Mouse (Mus musculus): ENCODE data around the gene Tbc1d14. TPM values are rescaled to one million over a fixed set of nuclear protein-coding genes. Genes with fewer than 3 reads are reported as not detected.

Gene Tbc1d14
- polyA plus RNA-seq, 1 experiment from 2014 or later, result 36.6 TPM

DNA sequence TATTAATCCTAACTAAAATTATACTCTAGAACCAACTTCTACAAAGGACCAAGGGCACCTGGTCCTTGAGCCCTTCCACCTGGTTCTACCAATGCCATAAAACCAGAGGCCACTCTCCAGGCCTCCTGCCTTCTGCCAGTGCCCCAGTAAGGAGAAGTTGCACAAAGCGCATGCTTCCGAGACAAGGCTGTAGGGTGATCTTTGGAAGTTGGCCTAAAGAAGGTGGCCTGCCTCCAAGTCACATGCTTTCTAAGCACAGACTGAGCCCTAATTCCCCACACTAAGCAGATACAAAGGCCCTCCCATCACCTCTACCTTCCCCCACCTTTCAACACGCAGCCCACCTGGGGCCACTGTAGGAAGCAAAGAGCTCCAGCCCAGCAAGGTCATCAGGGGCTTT lies 17.8 kb downstream of the Tbc1d14 start:
- Histone ChIP-seq H3K4me3 (ENCODE audit: low read depth, low read length) (no peak overlapping the region), H3K9me3 (ENCODE audit: control insufficient read depth, low read length) (no peaks in the 10 kb centered on the region), H3K4me1 (replicated peaks; ENCODE audit: control insufficient read depth, insufficient read depth, low read length) (peaks cover 10% of the 10 kb centered on the region), H3K36me3 (ENCODE audit: control insufficient read depth, insufficient read depth, low read length) (peaks cover 9% of the 10 kb centered on the region; the same call in 1 of the 2 replicates), H3K4me2 (ENCODE audit: low read length) (no peak overlapping the region), H3K9ac (ENCODE audit: low read length) (no peak overlapping the region), H3K27me3 (replicated peaks; ENCODE audit: control insufficient read depth, insufficient read depth, low read length) (no peaks in the 10 kb centered on the region), H3K27ac (ENCODE audit: low read depth) (no peak overlapping the region)
- DNase-seq (ENCODE audit: low spot score), result no peak
- 86% methylated on average over 3 of the region's 3 CpGs for WGBS
- ATAC-seq (replicated peaks; ENCODE audit: low FRiP score, low TSS enrichment, low read depth), result no peak

DNA sequence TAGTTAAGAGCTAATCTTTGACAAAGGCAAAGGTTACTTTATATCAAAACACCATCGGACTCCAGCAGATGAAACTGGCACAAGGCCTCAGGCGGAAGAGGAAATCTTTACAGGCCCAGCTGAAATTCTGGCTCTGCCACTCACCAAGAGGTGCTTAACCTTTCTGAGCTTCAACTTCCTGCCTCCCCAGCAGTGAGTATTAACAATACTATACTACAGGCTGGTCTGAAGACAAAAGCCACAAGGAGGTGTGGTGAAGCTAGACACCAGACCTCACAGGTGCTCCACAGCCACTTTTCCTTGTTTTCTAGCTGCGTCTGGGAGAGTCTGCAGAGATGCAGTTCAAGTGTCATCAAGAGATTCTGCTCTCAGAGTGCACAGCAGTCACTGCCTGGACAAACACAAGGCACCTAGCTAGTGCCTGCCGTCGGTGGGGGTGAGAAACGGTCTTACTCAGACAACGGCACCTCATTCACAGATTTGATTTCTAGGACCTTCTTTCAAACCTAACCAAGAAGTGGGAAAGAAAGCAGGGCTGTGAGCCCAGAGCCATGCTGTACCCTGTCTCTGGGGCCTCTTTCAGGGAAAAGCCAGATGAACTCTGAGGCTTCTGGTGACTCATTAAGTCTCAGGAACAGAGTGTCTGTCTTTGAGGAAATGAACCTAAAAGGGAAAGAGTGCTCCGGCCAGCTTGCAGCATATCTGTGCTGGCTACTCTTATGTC lies 18.8 kb downstream of the Tbc1d14 start:
- Histone ChIP-seq H3K4me3 (ENCODE audit: low read depth, low read length) (no peak overlapping the region), H3K4me1 (replicated peaks; ENCODE audit: control insufficient read depth, insufficient read depth, low read length) (peaks cover 10% of the 10 kb centered on the region), H3K36me3 (ENCODE audit: control insufficient read depth, insufficient read depth, low read length) (peaks cover 9% of the 10 kb centered on the region; the same call in 1 of the 2 replicates), H3K4me2 (ENCODE audit: low read length) (no peak overlapping the region), H3K9ac (ENCODE audit: low read length) (no peak overlapping the region), H3K27ac (ENCODE audit: low read depth) (peak overlapping the region; percentile 24), H3K9me3 (ENCODE audit: control insufficient read depth, low read length) (no peaks in the 10 kb centered on the region), H3K27me3 (replicated peaks; ENCODE audit: control insufficient read depth, insufficient read depth, low read length) (no peaks in the 10 kb centered on the region)
- no peak for DNase-seq (ENCODE audit: low spot score)
- WGBS, result 35% methylated on average over 8 of the region's 8 CpGs
- ATAC-seq (replicated peaks; ENCODE audit: low FRiP score, low TSS enrichment, low read depth), result 0 out of 2 replicates have a peak, but pooled peaks have one; percentile 21

- no peaks in the 10 kb centered on the region for H3K27me3 ChIP-seq (replicated peaks; ENCODE audit: control insufficient read depth, insufficient read depth, low read length)
- H3K9me3 ChIP-seq (ENCODE audit: control insufficient read depth, low read length), result no peaks in the 10 kb centered on the region
- DNase-seq (ENCODE audit: low spot score) (no peak), ATAC-seq (replicated peaks; ENCODE audit: low FRiP score, low TSS enrichment, low read depth) (no peak)
- H3K27ac ChIP-seq (ENCODE audit: low read depth), result no peak overlapping the region
- no peak overlapping the region for H3K9ac ChIP-seq (ENCODE audit: low read length)
- WGBS, result 68% methylated on average over 3 of the region's 3 CpGs
- no peak overlapping the region for H3K4me2 ChIP-seq (ENCODE audit: low read length)
- H3K4me3 ChIP-seq (ENCODE audit: low read depth, low read length), result no peak overlapping the region
- peaks cover 9% of the 10 kb centered on the region; the same call in 1 of the 2 replicates for H3K36me3 ChIP-seq (ENCODE audit: control insufficient read depth, insufficient read depth, low read length)
- H3K4me1 ChIP-seq (replicated peaks; ENCODE audit: control insufficient read depth, insufficient read depth, low read length), result peaks cover 10% of the 10 kb centered on the region
These were observed 19.7 kb downstream of the Tbc1d14 start for GRCm38 (mm10) chr5:36573354-36573753.

DNA sequence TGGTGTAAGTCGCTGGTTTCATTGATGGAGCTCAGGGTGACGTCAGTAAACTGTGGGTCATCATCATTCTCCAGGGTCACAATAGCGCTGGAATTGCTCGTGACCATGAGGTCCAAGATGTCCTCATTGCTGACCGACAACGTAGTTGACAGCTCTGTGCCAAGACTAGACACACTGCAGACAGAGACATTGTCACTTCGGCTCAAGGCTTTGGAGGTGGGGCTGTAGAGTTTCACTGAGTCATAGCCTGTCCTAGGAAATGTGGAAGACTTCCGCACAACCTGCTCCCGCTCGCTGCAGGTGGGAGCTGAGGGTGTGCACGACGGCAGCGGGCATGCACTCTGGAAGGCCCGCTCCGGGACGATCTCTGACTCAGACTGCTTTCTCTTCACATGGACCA lies 21.7 kb downstream of the Tbc1d14 start:
- DNase-seq (ENCODE audit: low spot score), result no peak
- Histone ChIP-seq H3K27me3 (replicated peaks; ENCODE audit: control insufficient read depth, insufficient read depth, low read length) (no peaks in the 10 kb centered on the region), H3K9ac (ENCODE audit: low read length) (no peak overlapping the region), H3K36me3 (ENCODE audit: control insufficient read depth, insufficient read depth, low read length) (peaks cover 9% of the 10 kb centered on the region; the same call in 1 of the 2 replicates), H3K4me1 (replicated peaks; ENCODE audit: control insufficient read depth, insufficient read depth, low read length) (peaks cover 10% of the 10 kb centered on the region), H3K4me2 (ENCODE audit: low read length) (no peak overlapping the region), H3K4me3 (ENCODE audit: low read depth, low read length) (no peak overlapping the region), H3K9me3 (ENCODE audit: control insufficient read depth, low read length) (no peaks in the 10 kb centered on the region), H3K27ac (ENCODE audit: low read depth) (no peak overlapping the region)
- ATAC-seq (replicated peaks; ENCODE audit: low FRiP score, low TSS enrichment, low read depth), result no peak
- 93% methylated on average over 16 of the region's 16 CpGs for WGBS

- H3K9ac ChIP-seq (ENCODE audit: low read length), result no peak overlapping the region
- DNase-seq (ENCODE audit: low spot score) (no peak), ATAC-seq (replicated peaks; ENCODE audit: low FRiP score, low TSS enrichment, low read depth) (no peak)
- no peaks in the 10 kb centered on the region for H3K9me3 ChIP-seq (ENCODE audit: control insufficient read depth, low read length)
- H3K4me3 ChIP-seq (ENCODE audit: low read depth, low read length), result no peak overlapping the region
- H3K4me2 ChIP-seq (ENCODE audit: low read length), result no peak overlapping the region
- no peaks in the 10 kb centered on the region for H3K27me3 ChIP-seq (replicated peaks; ENCODE audit: control insufficient read depth, insufficient read depth, low read length)
- H3K36me3 ChIP-seq (ENCODE audit: control insufficient read depth, insufficient read depth, low read length), result peaks cover 9% of the 10 kb centered on the region; the same call in 1 of the 2 replicates
- H3K27ac ChIP-seq (ENCODE audit: low read depth), result no peak overlapping the region
- WGBS, result 90% methylated on average over 4 of the region's 4 CpGs
- H3K4me1 ChIP-seq (replicated peaks; ENCODE audit: control insufficient read depth, insufficient read depth, low read length), result peaks cover 10% of the 10 kb centered on the region
These were observed 22.4 kb downstream of the Tbc1d14 start for GRCm38 (mm10) chr5:36570546-36571245.

DNA sequence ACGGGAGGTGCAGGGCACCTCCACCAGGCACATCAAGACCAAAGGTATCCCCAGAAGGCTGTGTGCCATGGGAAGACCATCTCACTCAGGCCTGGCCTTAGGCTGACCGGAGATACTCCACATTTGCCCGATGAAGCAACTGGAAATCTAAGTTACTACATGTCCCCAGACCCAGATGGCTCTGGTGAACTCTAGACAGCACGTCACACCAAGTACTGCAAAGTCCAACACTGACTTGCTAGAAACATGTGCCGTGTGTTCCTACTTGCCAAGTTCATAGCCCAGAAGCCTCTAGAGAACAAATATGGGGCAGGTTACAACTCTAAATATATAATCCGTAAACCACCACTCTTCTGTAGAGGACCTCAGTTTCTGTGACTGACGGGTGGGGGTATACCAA lies 23.0 kb downstream of the Tbc1d14 start:
- Histone ChIP-seq H3K4me1 (replicated peaks; ENCODE audit: control insufficient read depth, insufficient read depth, low read length) (peaks cover 10% of the 10 kb centered on the region), H3K27ac (ENCODE audit: low read depth) (no peak overlapping the region), H3K36me3 (ENCODE audit: control insufficient read depth, insufficient read depth, low read length) (peaks cover 9% of the 10 kb centered on the region; the same call in 1 of the 2 replicates), H3K4me2 (ENCODE audit: low read length) (no peak overlapping the region), H3K27me3 (replicated peaks; ENCODE audit: control insufficient read depth, insufficient read depth, low read length) (no peaks in the 10 kb centered on the region), H3K9ac (ENCODE audit: low read length) (no peak overlapping the region), H3K9me3 (ENCODE audit: control insufficient read depth, low read length) (no peaks in the 10 kb centered on the region), H3K4me3 (ENCODE audit: low read depth, low read length) (no peak overlapping the region)
- 95% methylated on average over 7 of the region's 7 CpGs for WGBS
- no peak for ATAC-seq (replicated peaks; ENCODE audit: low FRiP score, low TSS enrichment, low read depth)
- DNase-seq (ENCODE audit: low spot score), result no peak

DNA sequence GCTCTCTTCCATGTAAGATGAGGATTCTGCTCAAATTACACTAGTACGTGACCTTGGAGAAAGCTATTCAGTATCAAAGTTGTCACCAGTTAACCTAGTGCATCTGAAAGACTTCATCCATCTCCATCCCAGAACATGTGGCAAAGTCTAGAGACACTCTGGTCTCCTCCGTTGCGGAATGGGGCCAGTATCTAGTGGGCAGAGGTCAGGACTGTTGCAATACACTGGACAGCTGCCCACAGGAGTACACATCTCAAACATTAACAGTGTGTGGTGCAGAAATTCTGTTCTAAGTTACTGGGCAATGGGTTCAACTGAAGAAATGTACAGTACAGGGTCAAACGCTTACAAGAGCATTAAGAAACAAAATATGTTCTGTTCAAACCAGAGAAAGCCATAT lies 25.0 kb downstream of the Tbc1d14 start:
- Histone ChIP-seq H3K27ac (ENCODE audit: low read depth) (no peak overlapping the region), H3K9ac (ENCODE audit: low read length) (no peak overlapping the region), H3K4me3 (ENCODE audit: low read depth, low read length) (no peak overlapping the region), H3K27me3 (replicated peaks; ENCODE audit: control insufficient read depth, insufficient read depth, low read length) (no peaks in the 10 kb centered on the region), H3K4me1 (replicated peaks; ENCODE audit: control insufficient read depth, insufficient read depth, low read length) (no peaks in the 10 kb centered on the region), H3K36me3 (ENCODE audit: control insufficient read depth, insufficient read depth, low read length) (peaks cover 9% of the 10 kb centered on the region; the same call in 1 of the 2 replicates), H3K4me2 (ENCODE audit: low read length) (no peak overlapping the region), H3K9me3 (ENCODE audit: control insufficient read depth, low read length) (no peaks in the 10 kb centered on the region)
- 82% methylated on average over 4 of the region's 4 CpGs for WGBS
- DNase-seq (ENCODE audit: low spot score), result no peak
- ATAC-seq (replicated peaks; ENCODE audit: low FRiP score, low TSS enrichment, low read depth), result no peak

GRCm38 (mm10) chr5:36567627-36568026 lies 25.4 kb downstream of the Tbc1d14 start:
- WGBS, result 65% methylated on average over 2 of the region's 2 CpGs
- no peak for DNase-seq (ENCODE audit: low spot score)
- no peaks in the 10 kb centered on the region for H3K4me1 ChIP-seq (replicated peaks; ENCODE audit: control insufficient read depth, insufficient read depth, low read length)
- H3K9ac ChIP-seq (ENCODE audit: low read length), result no peak overlapping the region
- ATAC-seq (replicated peaks; ENCODE audit: low FRiP score, low TSS enrichment, low read depth), result no peak
- no peak overlapping the region for H3K27ac ChIP-seq (ENCODE audit: low read depth)
- H3K4me3 ChIP-seq (ENCODE audit: low read depth, low read length), result no peak overlapping the region
- H3K9me3 ChIP-seq (ENCODE audit: control insufficient read depth, low read length), result no peaks in the 10 kb centered on the region
- peaks cover 9% of the 10 kb centered on the region; the same call in 1 of the 2 replicates for H3K36me3 ChIP-seq (ENCODE audit: control insufficient read depth, insufficient read depth, low read length)
- no peaks in the 10 kb centered on the region for H3K27me3 ChIP-seq (replicated peaks; ENCODE audit: control insufficient read depth, insufficient read depth, low read length)
- no peak overlapping the region for H3K4me2 ChIP-seq (ENCODE audit: low read length)
